Mouse (Mus musculus) midbrain, embryonic 12.5 days (tissue): ENCODE measurements at regions not wholly inside any gene's neighbourhood (a gene's known extent, or its start where the extent isn't known, plus 50 kb on each side); places are given as distances from the start of the nearest gene placed in this dataset.

Experiments used
- ATAC-seq: fragments of 200-750 bp; cut with Nextera tagmentation; 2 replicates; pipeline ENCODE4 v1.8.0; 2017; ENCODE audit warnings: low read depth, moderate TSS enrichment, moderate library complexity; ENCODE audit not compliant: low FRiP score
- H3K27ac ChIP-seq: fragments of 300-500 bp; sonication (generic); replicated peaks from 2 replicates; pipeline ENCODE4 v1.5.1; 2016; ENCODE audit warnings: mild to moderate bottlenecking
- H3K27me3 ChIP-seq: fragments of 300-500 bp; sonication (generic); 2 replicates; pipeline ENCODE4 v1.6.1; 2016; ENCODE audit warnings: mild to moderate bottlenecking
- H3K36me3 ChIP-seq: fragments of 300-500 bp; sonication (generic); 2 replicates; pipeline ENCODE4 v1.6.1; 2016
- H3K4me1 ChIP-seq: fragments of 300-500 bp; sonication (generic); 2 replicates; pipeline ENCODE4 v1.6.1; 2016
- H3K4me2 ChIP-seq: fragments of 300-500 bp; sonication (generic); replicated peaks from 2 replicates; pipeline ENCODE4 v1.6.1; 2016; ENCODE audit warnings: mild to moderate bottlenecking, moderate library complexity
- H3K4me3 ChIP-seq: fragments of 300-500 bp; sonication (generic); 2 replicates; pipeline ENCODE4 v1.5.1; 2016; ENCODE audit warnings: mild to moderate bottlenecking
- H3K9ac ChIP-seq: fragments of 300-500 bp; sonication (generic); replicated peaks from 2 replicates; pipeline ENCODE4 v1.6.1; 2016; ENCODE audit warnings: mild to moderate bottlenecking, moderate library complexity
- H3K9me3 ChIP-seq: fragments of 300-500 bp; sonication (generic); 2 replicates; pipeline ENCODE4 v1.6.1; 2016; ENCODE audit warnings: mild to moderate bottlenecking
- WGBS: fragments of 180-500 bp; shearing (Covaris S2); methylation state at CpG from one replicate; pipeline ENCODE4 v1.1.7; 2016; 5-methylcytosine and 5-hydroxymethylcytosine counted together

DNA sequence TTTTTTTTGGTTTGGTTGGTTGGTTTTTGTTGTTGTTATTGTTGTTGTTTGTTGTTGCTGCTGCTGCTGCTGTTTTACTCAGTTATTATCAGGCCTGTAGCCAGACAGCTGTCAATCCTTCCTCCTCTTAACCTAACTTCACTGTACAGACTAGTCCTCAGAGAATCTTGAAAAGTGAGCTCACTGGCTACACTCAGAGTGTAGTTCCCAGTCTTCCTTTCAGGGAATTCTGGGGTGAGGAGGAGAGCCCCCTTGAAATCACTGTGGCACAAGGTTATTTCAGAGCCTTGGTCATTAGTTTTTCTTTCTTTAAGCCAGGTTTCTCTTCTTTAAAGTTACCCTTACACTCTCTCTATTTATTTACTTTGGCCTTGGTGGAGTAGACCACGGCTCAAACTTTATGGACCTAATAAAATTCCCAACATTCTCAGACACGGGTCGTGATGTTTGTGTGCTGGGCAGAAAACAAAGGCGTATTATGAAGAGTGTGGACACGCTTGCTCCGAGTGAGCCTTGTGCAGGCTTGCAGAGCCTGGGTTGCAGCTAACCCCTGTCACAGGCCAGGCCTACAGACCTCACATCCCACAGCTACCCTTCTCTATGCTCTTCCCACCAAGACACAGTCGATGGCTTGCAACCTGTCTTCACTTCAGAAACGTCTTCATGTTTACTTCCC is 156.9 kb upstream of the Sfrp2 start:
- H3K27ac ChIP-seq, result no peak overlapping the region
- H3K27me3 ChIP-seq, result no peaks in the 10 kb centered on the region
- no peaks in the 10 kb centered on the region for H3K36me3 ChIP-seq
- H3K4me1 ChIP-seq, result peaks cover 7% of the 10 kb centered on the region; the same call in 1 of the 2 replicates
- no peak for ATAC-seq
- no peak overlapping the region for H3K9ac ChIP-seq
- H3K4me2 ChIP-seq, result no peak overlapping the region
- 73% methylated on average over 8 of the region's 8 CpGs for WGBS
- H3K9me3 ChIP-seq, result no peaks in the 10 kb centered on the region
- H3K4me3 ChIP-seq, result no peak overlapping the region

DNA sequence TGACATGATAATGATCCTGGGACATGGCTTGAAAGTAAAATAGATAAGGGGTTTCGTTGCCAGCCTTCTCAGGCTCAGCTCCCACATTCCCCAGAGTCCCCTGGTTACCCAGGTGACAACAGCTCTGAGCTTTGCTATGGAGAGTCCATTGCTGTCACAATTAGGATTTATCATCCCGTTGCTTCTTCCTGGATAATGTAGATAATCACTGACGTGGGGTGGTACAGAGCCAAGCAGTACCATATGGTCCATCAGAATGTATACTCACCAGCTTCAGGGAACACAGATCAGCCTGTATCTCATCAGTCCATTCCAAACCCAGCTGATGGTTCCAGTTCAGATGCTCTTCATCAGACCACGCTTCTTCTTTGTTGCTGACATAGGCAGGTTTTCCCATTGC is 145.7 kb upstream of the Sfrp2 start:
- Histone ChIP-seq H3K4me3 (no peak overlapping the region), H3K27ac (no peak overlapping the region), H3K9me3 (no peaks in the 10 kb centered on the region), H3K4me2 (no peak overlapping the region), H3K36me3 (no peaks in the 10 kb centered on the region), H3K27me3 (no peaks in the 10 kb centered on the region), H3K4me1 (no peaks in the 10 kb centered on the region), H3K9ac (no peak overlapping the region)
- 53% methylated on average over 4 of the region's 4 CpGs for WGBS
- ATAC-seq, result no peak

DNA sequence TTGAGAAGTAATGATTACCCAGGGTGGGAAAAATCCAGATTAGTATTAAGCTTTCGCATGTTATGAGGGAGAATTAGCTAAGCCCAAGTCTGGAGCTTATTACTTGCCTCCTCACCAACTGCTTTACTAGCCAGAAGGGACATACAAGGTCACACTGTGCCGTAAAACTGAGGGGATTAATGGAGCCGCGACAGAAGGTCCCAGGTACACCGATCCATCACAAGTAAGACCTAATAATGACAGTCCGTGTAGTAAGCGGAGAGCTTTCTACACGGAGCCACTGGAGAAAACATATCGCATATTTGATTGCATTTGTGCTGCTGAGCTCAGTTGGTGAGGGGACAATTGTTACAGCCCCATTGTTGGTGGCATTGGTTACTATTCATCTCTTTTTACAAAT is 133.1 kb upstream of the Sfrp2 start:
- Histone ChIP-seq H3K4me1 (no peaks in the 10 kb centered on the region), H3K9ac (no peak overlapping the region), H3K4me2 (no peak overlapping the region), H3K27ac (no peak overlapping the region), H3K36me3 (no peaks in the 10 kb centered on the region), H3K27me3 (no peaks in the 10 kb centered on the region), H3K9me3 (no peaks in the 10 kb centered on the region), H3K4me3 (no peak overlapping the region)
- ATAC-seq, result no peak
- WGBS, result 83% methylated on average over 9 of the region's 9 CpGs

DNA sequence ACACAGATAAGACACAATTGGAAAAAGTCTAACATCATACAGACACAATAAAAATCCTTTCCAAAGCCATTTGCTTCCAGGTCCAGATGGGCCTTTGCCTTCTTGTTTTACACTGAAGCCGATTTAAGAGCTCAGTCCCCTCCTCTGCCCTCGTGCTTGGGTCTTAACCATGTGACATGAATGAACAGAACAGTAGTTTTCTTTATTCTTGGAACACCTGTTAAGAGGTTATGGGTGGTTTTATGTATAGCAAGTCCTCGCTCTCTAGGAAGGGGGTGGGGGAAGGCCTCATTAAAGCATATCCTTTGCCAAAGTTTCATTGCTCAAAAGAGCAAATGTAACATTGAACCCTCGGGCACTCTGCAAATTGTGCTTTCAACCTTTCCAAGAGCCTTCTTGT is 125.7 kb upstream of the Sfrp2 start:
- H3K4me1 ChIP-seq, result no peaks in the 10 kb centered on the region
- no peak for ATAC-seq
- no peak overlapping the region for H3K4me2 ChIP-seq
- H3K27me3 ChIP-seq, result no peaks in the 10 kb centered on the region
- WGBS, result 82% methylated on average over 4 of the region's 4 CpGs
- no peak overlapping the region for H3K9ac ChIP-seq
- no peaks in the 10 kb centered on the region for H3K36me3 ChIP-seq
- no peaks in the 10 kb centered on the region for H3K9me3 ChIP-seq
- no peak overlapping the region for H3K27ac ChIP-seq
- H3K4me3 ChIP-seq, result no peak overlapping the region

DNA sequence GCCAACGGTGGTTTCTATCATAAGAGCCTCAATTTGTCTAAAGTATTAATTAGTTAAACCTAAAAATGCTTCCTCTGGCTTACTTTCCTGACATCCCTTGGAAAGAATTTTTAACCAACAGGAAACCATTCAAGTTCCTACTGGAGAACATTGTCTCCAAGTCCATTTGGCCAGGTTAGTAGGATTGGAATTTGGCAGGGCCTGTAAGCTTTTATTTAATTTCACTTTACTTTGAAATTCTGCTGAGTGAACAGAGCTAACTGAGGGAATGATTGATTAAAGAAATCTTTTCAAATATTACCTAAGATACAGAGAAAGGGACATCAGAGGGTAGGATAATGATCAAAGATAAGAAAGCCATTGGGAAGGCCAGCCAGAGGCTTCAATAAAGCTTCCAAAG is 102.4 kb upstream of the Sfrp2 start:
- no peak for ATAC-seq
- H3K36me3 ChIP-seq, result no peaks in the 10 kb centered on the region
- H3K4me2 ChIP-seq, result no peak overlapping the region
- no peaks in the 10 kb centered on the region for H3K4me1 ChIP-seq
- no peaks in the 10 kb centered on the region for H3K9me3 ChIP-seq
- H3K9ac ChIP-seq, result no peak overlapping the region
- no peaks in the 10 kb centered on the region for H3K27me3 ChIP-seq
- WGBS, result 85% methylated on average over 1 of the region's 1 CpGs
- H3K27ac ChIP-seq, result no peak overlapping the region
- no peak overlapping the region for H3K4me3 ChIP-seq

DNA sequence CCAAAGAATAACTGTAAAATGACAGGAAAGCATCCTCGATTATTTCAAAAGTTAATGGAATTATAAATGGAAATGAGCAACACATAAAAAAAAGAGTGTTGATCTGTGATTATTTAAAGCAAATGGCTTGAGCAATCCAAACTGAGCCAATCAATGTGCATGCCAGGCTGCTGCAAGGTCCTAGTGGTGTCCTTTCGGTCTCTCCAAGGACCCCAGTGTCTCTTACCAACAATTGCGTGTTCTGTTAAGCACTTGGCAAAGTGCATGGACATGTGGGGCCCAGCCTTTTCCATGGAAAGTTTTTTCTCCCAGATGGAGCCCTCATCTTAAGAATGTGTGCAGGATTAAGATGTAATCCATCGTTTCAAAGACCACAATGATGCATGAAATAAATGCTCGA is 90.0 kb upstream of the Sfrp2 start:
- Histone ChIP-seq H3K9me3 (no peaks in the 10 kb centered on the region), H3K4me1 (no peaks in the 10 kb centered on the region), H3K36me3 (no peaks in the 10 kb centered on the region), H3K4me2 (no peak overlapping the region), H3K4me3 (no peak overlapping the region), H3K27me3 (no peaks in the 10 kb centered on the region), H3K27ac (no peak overlapping the region), H3K9ac (no peak overlapping the region)
- 82% methylated on average over 5 of the region's 5 CpGs for WGBS
- ATAC-seq, result no peak

DNA sequence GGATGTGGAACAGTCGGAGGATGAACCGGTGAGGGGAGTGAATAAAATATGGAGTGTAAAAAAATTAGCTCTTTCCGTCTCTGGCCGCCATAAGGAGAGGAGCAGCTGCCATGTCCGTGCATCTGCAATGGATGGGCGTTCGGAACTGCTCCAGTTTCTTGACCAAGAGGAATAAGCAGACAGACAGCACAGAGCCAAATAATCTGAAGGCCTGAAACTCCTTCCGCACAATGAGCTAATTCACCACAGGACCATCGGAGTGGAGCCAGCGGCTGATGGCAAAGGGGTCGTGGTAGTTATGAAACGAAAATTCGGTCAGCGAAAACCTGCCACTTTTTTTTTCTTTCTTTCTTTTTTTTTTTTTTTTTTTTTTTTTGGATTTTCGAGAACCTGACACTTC is 79.5 kb upstream of the Sfrp2 start:
- no peak overlapping the region for H3K9ac ChIP-seq
- 95% methylated on average over 15 of the region's 15 CpGs for WGBS

DNA sequence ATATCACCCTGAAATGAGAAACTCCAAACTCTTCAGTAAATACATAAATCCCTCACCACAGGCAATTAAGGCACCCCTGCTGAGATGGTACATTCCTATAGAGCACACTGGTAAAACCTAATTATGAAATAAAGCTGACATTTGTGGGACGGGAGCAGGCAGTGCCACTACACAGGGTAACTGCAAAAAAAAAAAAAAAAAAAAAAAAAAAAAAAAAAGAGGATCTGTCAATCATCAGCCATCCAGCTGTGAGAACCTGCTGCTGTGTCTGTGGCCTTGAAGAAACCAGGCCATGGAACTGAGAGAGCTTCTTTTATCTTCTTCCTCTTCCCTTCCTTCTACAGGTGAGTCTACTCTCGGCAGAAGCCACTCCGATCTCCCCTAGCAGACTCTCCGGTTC is 78.6 kb upstream of the Sfrp2 start:
- H3K4me3 ChIP-seq, result no peak overlapping the region
- no peaks in the 10 kb centered on the region for H3K9me3 ChIP-seq
- no peak for ATAC-seq
- H3K27me3 ChIP-seq, result no peaks in the 10 kb centered on the region
- no peak overlapping the region for H3K27ac ChIP-seq
- H3K4me1 ChIP-seq, result no peaks in the 10 kb centered on the region
- no peaks in the 10 kb centered on the region for H3K36me3 ChIP-seq
- no peak overlapping the region for H3K9ac ChIP-seq
- no peak overlapping the region for H3K4me2 ChIP-seq
- 78% methylated on average over 4 of the region's 4 CpGs for WGBS

More for the DNA sequence above, 79.5 kb upstream of the Sfrp2 start:
- no peak overlapping the region for H3K27ac ChIP-seq
- no peak for ATAC-seq
- no peaks in the 10 kb centered on the region for H3K27me3 ChIP-seq
- H3K36me3 ChIP-seq, result no peaks in the 10 kb centered on the region
- no peak overlapping the region for H3K4me3 ChIP-seq
- no peaks in the 10 kb centered on the region for H3K4me1 ChIP-seq
- no peak overlapping the region for H3K4me2 ChIP-seq
- no peaks in the 10 kb centered on the region for H3K9me3 ChIP-seq

DNA sequence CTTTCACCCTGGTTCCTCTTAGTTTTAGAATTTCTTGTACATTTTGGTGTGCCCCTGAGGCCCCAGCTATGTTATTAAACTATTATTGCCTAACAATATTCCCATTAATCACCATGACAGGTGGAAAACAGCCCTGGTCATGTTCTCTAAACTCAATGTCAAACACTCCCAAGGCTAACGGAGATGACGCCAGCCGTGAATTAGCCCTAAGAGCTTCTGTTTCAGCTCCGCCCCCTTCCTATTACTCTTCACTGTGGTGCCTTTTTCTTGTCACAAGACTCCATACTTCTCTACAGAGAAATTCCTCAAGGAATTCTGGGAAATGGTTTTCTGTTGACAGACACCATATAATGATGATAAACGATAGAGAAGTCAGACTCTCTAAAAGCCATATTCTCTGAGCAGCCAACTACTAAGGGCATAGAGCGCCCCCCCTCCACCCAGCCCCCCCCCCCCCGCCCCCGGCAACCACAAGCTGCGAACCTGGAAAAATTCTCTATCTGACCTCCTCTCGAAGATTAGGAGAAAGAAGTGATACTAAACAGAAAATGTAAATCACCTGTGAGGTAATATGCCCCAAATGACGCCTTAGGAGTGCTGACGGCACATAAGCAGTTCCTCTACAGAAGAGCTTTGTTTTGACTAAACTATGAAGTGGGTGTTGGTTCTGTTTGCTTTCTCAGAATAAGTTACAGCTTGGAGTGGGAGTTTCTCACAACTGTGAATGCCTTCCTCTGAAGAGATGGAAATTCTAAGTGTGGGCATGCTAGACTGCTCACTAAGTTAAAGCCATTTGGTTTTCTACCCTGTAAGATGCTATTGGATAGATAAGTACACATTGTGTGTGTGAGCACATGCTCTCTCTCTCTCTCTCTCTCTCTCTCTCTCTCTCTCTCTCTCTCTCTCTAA is 76.8 kb upstream of the Sfrp2 start:
- Histone ChIP-seq H3K9ac (no peak overlapping the region), H3K9me3 (no peaks in the 10 kb centered on the region), H3K4me1 (no peaks in the 10 kb centered on the region), H3K4me3 (no peak overlapping the region), H3K4me2 (no peak overlapping the region), H3K27me3 (no peaks in the 10 kb centered on the region), H3K27ac (no peak overlapping the region), H3K36me3 (no peaks in the 10 kb centered on the region)
- no peak for ATAC-seq
- WGBS, result 87% methylated on average over 12 of the region's 12 CpGs

DNA sequence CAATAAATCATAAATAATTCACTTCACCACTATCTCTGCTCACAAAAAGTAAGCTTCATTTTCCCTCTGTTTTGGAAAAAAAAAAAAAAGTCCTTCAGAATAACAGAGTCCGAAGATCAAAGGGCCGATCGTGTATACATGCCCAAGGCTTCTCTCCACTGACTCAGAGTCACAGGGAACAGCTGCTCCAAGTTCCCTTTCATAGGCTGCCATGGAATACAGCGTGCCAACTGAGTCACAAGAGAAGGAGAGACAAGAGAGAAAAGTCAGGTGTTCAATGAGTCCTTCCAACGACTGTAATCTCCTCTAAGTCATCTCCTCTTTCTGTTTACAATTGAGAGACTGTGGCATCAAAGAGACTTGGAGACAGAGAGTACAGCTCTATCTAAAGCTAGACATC is 71.6 kb upstream of the Sfrp2 start:
- no peaks in the 10 kb centered on the region for H3K9me3 ChIP-seq

DNA sequence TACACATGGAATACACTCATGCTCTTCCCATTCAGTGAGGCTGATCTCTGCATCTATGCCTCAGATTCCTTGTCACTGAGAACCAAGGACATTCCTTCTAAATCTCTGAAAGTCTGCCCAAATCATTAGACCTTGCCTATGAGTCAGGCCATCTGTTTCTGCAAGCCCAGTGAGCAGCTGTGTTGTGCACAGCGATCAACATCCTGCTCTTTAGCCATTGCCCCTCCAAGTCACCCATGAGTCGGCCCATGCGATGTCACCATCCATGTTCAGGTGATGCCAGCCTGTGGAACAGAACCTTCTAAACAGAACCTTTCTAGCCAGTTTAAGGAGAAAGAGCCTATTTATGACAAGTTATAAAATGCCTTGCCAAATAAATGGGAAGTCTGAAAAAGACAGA is 66.4 kb upstream of the Sfrp2 start:
- Histone ChIP-seq H3K27me3 (no peaks in the 10 kb centered on the region), H3K36me3 (no peaks in the 10 kb centered on the region), H3K4me1 (no peaks in the 10 kb centered on the region), H3K4me3 (no peak overlapping the region), H3K4me2 (no peak overlapping the region), H3K9me3 (no peaks in the 10 kb centered on the region), H3K9ac (no peak overlapping the region), H3K27ac (no peak overlapping the region)
- no peak for ATAC-seq
- 96% methylated on average over 3 of the region's 3 CpGs for WGBS

More for the DNA sequence above, 71.6 kb upstream of the Sfrp2 start:
- ATAC-seq, result no peak
- no peak overlapping the region for H3K27ac ChIP-seq
- H3K27me3 ChIP-seq, result no peaks in the 10 kb centered on the region
- WGBS, result 76% methylated on average over 5 of the region's 5 CpGs
- no peaks in the 10 kb centered on the region for H3K36me3 ChIP-seq
- H3K4me1 ChIP-seq, result no peaks in the 10 kb centered on the region
- H3K9ac ChIP-seq, result no peak overlapping the region
- no peak overlapping the region for H3K4me3 ChIP-seq
- no peak overlapping the region for H3K4me2 ChIP-seq

DNA sequence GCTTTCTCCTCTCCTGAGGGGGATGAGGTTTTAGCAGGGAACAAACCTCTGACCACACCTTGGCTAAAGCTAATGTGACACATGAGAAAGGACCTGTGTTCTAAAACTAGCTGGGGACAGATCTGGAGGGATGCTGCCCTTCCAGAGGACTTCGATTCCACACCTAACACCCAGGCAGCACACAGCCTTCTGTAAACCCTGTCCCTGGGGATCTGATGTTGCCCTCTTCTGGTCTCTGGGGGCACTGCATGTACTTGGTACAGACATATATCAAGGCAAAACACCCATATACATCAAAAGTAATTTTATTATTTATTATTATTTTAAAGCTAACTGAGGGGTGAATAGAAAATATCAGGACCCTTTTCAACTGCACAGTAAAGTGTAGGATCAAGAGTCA is 65.0 kb upstream of the Sfrp2 start:
- WGBS, result 57% methylated on average over 1 of the region's 1 CpGs
- Histone ChIP-seq H3K36me3 (no peaks in the 10 kb centered on the region), H3K27ac (no peak overlapping the region), H3K9ac (no peak overlapping the region), H3K4me1 (no peaks in the 10 kb centered on the region), H3K9me3 (no peaks in the 10 kb centered on the region), H3K4me2 (no peak overlapping the region), H3K27me3 (no peaks in the 10 kb centered on the region), H3K4me3 (no peak overlapping the region)
- no peak for ATAC-seq
